Mouse (Mus musculus): ENCODE data around the gene Pou2f2.

Pou2f2 gene

DNA sequence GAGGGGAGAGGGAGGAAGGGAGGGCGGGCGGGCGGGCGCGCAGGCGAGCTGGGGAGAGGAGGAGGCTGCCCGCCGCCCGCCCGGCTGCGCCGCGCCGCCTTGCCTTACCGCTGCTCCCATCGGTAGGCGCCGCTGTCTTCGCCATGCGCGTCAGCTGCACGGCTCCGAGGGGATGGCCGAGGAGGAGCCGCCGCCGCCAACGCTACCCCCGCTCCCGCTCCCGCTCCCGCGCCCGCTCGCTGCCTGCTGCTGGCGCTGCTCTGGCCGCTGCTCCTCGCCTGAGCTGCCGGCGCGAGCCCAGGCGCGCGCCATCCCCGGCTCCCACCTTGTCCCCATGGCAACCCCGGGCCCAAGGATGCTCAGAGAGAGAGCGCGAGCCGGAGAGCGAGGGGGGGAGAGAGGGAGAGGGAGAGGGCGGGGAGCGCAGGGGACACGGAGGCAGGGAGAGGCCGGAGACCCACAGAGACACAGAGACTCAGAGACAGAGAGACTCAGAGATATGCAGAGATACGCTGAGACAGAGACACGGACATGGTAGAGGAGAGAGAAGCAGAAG lies at the start of gene Pou2f2:
Gene Pou2f2 (minus strand): TSS at position 121 of the 556 bp plus-strand sequence.
- in situ Hi-C loops (cut with MboI, MseI): loop anchor here (5.0 kb wide), 1 partner anchor 37 kb away; no protein-coding TSS in a partner anchor

DNA sequence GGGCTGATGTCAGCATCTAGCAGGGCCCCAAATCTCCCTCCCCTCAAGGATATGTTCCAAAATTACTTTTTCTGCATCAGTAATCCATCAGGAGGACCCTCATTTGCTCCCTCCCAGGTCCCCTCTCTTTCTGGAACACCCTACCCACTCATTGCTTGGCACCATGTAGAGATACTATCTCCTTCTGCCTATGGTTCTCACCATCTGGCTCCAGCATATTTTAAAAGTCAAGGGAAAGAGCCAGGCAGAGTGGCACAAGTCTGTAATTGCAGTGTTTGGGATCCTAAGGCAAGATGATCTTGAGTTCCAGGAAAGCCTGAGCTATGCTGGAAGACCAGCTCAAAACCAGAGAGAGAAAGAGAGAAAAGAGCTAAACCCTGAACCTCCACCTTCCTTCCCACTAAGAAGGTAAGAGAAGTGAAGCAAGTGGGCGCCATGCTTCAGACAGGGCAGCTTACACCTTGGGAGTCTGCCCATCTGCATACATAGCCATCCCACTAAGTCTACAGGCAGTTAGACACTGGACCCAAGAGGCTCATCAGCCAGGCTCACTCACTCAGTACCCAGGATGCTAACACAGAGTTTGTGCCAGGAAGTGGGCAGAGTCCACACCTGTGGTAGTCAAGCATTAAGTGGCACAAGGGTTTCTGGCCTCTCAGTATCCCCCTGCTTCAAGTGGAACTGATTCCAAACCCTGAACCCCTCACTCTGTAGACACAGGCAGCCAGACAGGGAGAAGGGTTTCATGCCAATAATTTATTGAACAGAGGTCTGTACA lies 48.2 kb upstream of the Pou2f2 start:
- in situ Hi-C loops (cut with MboI, MseI): no loop called here

DNA sequence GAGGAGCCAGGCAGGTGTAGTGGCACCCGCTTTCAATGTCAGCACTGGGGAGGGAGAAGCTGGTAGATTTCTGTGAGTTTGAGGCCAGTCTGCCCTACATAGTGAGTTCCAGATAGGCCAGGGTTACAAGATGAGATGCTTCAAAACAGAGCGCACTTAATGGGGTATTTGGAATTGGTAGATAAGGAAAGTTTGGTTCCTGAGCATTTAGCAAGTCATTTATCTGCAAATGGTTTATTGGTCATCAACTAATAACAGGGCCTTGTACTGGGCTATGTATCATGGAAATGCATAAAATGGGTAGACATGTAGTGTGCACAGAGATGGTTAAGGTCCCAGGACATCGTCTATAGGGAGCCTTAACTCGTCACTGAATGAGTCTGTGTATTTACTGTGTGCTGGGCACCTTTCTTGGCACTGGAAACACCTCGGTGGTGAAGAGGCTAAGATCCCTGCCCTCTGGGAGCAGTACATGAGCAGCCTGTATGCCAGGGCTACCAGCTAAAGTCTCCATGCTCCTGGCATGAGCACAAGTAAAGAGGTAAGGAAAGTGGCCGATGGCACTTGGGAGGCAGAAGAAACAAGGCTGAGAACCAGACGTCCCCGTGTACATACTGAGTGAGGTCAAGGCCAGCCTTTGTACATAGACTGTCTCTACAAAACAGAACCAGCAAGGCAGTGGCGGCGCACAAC lies 42.9 kb upstream of the Pou2f2 start:
- in situ Hi-C loops (cut with MboI, MseI): loop anchor here (5.0 kb wide), 1 partner anchor 45 kb away; the partner anchor contains the start of gene Cic

DNA sequence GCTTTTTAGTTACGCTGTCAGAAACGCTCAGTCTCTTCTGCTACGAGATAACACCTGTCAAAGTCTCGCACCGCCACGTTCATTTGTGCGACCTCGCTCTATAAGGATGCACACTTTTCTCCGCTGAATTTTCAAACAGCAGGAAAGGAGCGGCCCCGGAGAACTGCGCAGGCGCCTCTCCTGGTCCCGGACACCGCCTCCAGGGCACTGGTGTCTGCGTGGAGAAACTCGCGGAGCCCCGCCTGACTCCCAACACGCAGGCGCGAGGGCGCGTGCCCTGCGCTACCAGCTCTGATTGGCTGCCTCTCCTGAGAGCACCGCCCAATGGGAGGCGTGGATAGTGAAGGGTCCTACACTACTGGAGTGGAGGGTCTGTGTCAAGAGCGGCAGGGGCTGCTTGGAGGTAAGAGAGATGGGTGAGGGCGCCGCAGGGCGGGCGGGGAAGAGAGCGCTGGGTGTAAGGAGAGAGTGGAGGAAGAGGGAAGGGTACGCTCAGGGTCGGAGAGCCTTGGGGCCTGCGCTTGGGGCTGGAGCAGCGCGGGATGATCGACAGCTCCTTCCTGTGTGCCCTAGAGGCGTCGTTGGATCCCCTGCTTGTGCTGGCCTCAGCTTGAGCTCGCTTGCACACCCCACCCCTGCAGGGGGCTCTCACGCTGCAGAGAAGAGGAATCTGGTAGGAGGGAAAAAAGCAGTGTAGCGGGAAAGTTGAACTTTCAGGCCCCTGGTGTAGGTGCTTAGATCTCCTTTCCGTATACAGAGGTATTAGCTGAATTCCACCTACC lies 41.8 kb upstream of the Pou2f2 start, which contains the start of gene Zfp526:
Gene Zfp526 (plus strand): TSS at position 324 of the 782 bp plus-strand sequence.
- in situ Hi-C loops (cut with MboI, MseI): loop anchor here (5.0 kb wide), 1 partner anchor 46 kb away; the partner anchor contains the start of gene Cic

DNA sequence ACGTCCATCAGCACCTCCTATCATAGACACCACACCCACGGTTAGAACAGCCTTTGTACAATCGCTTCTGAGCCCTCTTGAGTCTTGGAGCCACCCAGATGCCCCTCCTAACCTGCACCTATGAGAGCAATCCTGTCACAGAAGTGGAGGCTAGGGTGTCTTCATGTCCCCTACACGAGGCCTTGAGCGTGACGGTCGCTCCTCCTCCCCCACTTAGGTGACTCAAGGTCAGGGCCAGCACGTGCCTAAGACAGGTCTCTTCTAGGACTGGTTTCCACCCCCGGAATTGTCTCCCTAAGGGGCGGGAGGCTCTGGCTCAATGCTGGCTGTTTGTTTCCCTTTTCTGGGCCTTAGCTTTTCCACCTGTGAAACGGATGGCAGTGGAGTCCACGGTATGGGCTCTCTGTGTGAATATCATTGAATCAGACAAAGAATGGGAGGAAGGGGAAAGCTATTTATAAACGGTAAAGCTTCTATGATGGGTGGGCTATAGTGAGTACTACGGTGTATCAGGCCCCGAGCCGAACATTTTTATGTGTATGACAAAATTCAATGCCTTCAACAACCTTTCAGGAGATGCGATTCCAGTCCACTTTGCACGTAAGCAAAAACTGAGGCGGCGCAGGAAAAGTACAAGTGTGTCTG lies 41.1 kb upstream of the Pou2f2 start, which contains the start of gene Dedd2:
Gene Dedd2 (minus strand): TSS at position 159 of the 645 bp plus-strand sequence.
- in situ Hi-C loops (cut with MboI, MseI): loop anchor here (5.0 kb wide), 1 partner anchor 47 kb away; the partner anchor contains the start of gene Cic

DNA sequence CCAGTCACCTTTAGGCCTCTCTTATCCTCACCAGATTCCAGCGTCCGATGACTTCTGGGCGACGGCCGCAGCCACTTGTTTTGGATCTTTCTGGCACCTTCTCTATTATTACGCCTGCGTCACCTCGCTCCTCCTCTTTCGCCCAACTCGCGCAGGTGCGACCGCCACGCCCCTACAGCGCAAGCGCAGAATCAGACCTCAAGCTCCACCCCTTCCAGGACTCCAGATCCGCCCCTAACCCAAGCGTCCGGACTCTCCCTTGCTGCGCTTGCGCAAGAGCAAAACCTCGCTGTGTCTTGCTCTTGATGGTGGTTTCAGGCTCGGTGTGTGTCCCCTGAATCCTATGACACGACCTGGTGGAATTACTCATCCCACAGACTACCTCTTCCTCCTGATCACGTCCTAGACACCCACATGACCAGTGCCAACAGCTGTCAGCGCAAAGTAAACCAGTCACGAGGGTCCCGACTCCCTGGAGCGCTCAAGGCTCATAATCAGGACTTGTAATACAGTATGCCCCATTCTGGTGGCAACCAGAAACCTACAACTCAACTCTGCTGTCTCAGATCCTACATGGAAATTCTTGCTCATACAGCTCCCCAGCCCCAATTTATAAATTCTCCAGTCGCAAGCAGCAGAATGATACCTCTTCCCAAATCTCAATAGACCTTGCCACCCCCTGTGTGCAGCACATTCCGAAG lies 40.4 kb upstream of the Pou2f2 start:
- in situ Hi-C loops (cut with MboI, MseI): loop anchor here (5.0 kb wide), 1 partner anchor 47 kb away; the partner anchor contains the start of gene Cic

DNA sequence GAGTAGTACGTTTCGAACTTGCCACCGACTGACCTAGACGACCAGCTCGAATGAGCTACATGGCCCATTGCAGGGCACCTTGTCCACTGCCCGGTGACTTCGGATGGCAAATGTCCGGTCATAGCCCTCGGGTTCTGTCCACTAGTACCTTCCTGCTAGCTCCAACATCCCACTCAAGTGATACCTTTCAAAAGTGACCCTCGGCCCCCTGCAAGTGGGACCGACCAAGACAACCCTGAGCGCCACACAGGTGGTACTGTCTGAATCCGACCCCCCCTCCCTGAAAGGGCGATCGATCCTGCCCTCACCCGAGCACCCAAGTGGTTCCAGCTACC lies 39.9 kb upstream of the Pou2f2 start:
- in situ Hi-C loops (cut with MboI, MseI): no loop called here

DNA sequence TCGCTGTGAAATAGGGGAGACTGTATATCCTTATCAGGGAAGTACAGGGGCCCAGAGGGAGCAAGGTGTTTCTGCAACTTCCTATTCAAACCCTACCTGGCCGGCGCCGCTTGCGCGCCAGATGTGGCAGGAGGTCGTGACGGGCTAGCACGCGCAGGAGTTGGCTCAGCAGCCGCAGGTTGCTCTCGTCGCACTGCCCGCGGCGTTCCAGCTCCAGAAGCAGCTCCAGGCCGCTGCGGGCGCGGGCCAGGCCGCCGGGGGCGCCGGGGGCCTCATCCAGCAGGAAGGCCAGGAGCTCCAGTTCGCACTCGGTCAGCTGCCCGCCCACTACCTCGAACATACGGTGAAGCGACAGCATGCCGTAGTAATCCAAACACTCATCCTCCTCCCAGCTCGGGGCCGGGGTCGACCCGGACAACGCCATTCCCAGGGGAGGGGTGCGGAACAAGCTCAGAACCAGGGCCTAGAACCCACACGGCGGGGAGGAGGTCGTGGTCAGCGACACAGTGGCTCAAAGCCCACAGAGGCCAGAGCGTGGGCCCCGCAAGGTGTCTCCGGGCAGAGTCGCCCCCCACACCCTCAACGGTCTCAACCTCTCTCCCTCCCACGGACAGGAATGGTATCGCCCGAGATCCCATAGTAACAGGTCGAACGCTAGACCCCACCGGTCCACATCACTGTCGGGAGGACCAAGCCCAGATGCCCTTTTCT lies 39.3 kb upstream of the Pou2f2 start:
- in situ Hi-C loops (cut with MboI, MseI): no loop called here

DNA sequence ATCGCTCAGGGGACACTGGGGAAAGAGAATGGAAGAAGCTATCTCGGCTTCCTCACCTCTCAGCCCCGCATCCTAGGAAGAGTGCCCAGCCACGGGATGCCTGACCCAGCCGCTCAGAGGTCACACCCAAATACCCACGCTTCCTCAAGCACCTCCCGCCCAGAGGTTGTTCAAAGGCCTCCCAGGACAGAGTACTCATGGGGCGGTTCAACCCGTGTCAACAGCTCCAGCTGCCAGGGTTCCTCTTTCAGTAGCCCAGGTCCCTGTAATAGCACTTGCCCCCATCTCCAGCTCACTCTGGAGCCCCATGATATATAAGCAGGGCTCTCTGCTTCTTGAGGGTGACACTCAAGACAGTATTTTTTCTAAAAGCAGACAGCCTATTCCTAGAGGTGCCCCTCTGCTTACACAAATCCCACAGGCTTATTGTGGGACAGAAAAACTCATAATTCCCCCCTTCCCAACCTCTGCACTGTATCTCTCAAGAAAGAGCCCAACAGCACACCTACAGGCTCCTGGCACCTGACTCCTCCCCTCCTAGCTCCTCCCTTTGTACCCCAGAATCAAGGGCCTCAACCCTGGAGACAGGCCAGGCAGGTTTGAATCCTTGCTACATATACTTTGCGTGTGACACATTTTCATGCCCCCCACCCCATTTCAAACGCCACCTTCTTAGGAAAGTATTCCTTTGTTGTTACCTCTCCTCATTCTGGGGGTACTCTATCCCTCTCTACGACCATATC lies 38.3 kb upstream of the Pou2f2 start:
- in situ Hi-C loops (cut with MboI, MseI): no loop called here

DNA sequence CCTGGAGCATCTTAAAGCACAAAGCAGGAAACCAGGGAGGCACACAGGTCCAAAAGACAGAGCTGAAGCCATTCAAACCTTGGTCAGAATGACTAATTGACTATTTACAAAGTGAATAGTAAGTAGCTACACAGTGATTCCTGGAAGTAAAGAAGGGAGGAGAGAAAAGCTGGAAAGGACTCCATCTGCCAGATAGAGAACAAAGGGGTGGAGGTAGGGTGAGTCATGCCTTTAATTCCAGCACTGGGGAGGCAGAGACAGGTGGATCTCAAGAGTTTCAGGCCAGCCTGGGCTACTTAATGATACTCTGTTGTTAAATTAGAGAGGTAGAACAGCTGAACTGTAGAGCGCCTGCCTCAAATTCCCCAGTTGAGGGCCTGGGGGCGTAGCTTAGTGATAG lies 34.6 kb upstream of the Pou2f2 start:
- in situ Hi-C loops (cut with MboI, MseI): no loop called here

DNA sequence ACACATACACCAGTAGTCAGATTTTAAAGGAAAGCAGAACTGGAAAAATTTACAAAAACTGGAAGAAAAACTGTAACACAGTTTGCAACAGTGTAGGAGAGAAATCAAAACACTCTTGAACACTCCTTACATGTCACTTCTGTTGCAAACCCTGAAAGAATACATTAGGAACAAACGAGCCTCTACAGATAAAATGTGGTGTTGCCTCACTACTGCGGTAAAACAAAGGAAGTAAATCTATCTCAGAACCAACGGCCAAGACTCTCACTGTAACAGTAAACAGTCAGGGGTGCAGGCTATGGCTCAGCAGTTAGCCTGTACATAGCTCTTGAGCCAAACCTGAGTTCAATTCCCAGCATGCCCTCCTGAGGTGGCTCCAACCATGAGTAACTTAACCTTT lies 33.6 kb upstream of the Pou2f2 start:
- in situ Hi-C loops (cut with MboI, MseI): no loop called here

DNA sequence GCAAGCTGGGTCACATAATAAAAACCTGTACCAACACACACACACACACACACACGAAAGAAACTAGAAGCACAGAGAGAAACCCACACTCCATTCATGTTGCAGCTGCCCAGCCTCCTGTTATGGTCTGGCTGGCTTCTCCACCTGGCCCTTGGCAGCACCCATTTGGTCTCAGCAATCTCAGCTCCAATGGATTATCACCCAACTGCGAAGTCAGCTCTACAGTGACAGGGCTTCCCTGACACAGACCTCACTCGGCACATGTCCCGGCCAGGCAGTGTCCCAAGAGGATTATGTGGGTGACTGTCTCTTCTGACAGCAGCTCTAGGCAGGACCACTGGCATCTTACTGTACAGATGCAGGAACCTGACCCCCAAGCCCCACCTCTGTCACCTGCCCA lies 31.0 kb upstream of the Pou2f2 start:
- in situ Hi-C loops (cut with MboI, MseI): no loop called here

DNA sequence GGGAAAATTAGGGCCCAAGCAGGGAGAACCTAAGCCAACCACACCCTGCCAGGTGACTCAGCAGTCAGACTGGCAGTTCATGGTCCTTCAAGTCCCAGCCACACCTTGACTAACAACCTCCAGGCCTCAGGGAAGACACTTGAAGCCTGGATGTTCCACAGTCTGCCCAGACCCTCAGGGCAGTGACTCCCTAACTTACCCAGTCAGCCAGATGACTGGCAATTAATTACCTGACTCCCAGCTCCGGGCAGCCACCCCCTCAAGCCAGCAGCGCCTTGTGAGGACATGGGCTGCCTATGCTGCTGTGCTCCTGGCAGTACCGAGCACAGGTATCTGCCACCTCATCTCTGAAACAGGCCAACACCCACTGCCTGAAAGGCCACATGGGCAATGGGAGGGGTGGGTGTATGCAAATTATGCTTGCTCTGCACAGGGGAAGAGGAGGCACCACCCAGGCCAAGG lies 29.7 kb upstream of the Pou2f2 start:
- in situ Hi-C loops (cut with MboI, MseI): no loop called here

DNA sequence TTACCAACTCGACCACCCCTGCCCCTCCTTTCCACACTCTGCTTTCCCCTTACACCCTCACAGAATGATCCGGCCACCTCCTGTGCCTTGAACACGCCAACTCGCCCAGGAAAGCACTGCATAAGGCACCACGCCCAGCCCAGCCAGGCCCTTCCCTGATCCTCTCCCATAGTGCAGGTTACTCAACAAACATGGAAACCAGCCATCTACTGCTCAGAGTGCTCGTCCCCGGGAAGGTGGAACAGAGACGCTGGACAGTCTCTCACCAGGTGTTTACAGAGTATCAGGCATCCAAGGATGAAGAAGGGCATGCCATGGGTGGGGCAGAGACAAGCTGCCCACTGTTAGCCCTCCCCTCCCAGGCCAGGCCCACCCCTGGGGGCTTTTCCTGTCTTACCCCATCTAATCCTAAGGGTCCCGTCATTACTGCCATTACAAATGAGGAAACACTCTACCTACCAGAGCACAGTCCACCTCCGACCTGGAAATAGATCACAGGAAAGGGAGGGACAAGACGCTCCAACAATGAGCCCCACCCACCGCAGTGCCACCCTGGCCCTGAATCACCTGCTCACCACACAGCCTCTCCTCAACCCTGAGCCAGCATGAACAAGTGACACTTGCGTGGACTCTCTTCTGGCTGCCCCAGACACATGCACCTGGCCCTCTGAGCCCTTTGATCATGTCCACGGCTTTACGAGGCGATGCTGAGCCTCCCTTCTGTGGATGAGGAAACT lies 26.7 kb upstream of the Pou2f2 start:
- in situ Hi-C loops (cut with MboI, MseI): no loop called here

DNA sequence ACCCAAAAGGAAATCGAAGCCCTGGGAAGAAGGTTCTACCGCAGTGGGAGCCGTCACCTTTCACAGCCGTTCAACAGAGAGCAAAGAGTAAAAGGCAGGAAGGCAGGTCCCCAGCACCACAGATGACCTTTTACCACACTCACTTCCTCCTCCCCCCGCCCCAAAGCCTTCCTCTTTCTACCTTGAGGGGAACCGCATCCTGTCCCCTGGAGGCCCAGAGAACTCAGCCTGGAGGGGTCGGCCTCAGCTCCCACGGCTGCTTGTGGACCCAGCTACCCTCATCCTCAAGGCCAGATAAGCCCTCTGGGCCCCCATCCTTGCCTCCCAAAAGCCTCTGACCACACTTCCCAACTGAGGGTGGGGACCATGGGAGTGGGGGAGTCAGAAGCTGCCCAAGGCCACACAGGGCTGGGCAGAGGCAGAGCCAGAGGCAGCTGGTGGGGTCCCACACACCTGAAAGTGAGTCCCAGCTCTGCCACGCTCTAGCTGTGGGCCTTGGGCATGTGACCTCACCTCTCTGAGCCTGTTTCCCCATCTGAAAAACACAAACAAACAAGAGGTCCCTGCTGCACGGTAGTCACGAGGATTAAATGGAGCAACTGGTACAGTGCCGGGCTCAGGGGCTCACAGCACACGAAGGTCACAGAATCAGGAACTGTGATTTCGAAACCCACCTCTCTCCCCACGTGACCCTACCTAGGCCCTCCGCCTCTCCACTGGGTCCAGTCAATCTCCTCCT lies 26.0 kb upstream of the Pou2f2 start:
- in situ Hi-C loops (cut with MboI, MseI): no loop called here

DNA sequence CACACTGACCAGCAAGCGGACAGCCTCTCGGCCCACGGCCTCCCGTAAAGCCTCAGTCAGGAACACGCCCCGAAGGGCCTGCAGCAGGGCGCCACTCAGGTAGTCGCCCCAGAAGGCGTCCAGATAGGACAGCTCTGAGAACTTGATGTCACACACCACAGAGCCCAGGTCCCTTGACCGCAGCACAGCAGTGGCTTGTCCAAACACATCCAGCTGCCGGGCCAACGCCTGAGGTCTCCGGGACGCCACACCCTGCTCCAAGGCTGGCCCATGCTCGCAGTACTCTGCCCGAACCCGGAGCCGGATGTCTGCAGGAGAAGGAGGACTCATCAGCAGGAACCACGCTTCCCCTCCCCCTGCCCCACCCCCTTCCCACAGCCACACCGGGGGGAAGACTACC lies 24.1 kb upstream of the Pou2f2 start:
- in situ Hi-C loops (cut with MboI, MseI): no loop called here

DNA sequence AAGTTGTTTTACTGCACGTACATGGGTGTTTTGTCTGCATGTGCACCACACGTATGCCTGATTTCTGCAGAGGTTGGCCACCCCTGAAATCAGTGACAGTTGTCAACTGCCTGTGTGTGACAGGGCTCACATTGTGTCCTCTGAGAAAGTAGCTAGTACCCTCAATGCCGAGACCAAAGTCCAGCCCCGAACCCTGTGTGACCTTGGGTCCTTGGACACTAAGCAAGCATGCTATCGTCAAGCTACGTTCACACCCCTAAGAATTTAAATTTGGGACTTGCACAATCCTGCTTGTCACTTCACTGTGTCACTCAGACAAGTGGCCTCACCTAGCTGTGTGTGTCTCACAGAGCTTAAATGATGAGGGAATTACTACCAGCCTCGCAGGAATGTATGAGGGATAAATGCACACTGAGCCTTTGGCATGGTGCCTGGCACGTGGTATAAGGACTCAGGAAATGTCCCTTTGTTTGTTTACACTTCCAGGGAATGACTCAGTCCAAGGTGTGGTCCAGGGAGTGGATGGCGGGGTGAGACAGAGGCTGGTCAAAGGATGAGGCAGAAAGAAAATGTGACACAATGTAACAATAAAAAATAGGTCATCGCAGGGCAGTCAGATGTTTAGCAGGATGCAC lies 18.0 kb upstream of the Pou2f2 start:
- in situ Hi-C loops (cut with MboI, MseI): no loop called here
